Comparison of ENCODE assay signal across 17 mouse cellular contexts in genomic region chr13:31716771-31717170, GRCm38 (mm10).
DNase-seq lines count a peak whose midpoint lies in the region; ATAC-seq lines count a peak whose summit lies in the region.
"Had no signal": no experiment of that assay in that cellular context is flagged by ENCODE, and none has a peak within 500 bp of the region (broad histone marks: within the 10 kb centered on the region; RNA-seq: fewer than 3 reads in every experiment).

No protein-coding gene starts in this region.

- H3K27ac ChIP-seq in midbrain, embryonic 11.5 days (ENCODE audit: low read depth, low read length), result no peak overlapping the region
- no peak overlapping the region for H3K27ac ChIP-seq in midbrain, embryonic 13.5 days
- peak overlapping the region; percentile 27; the same call in 1 of the 2 replicates for H3K27ac ChIP-seq in limb, embryonic 10.5 days
- H3K27ac ChIP-seq: embryonic facial prominence, embryonic 12.5 days; forebrain, embryonic 15.5 days; hindbrain, embryonic 15.5 days had no signal

- no peaks in the 10 kb centered on the region for H3K36me3 ChIP-seq in midbrain, embryonic 11.5 days (ENCODE audit: control insufficient read depth, insufficient read depth, low read length)
- H3K36me3 ChIP-seq in midbrain, embryonic 13.5 days, result no peaks in the 10 kb centered on the region
- no peaks in the 10 kb centered on the region for H3K36me3 ChIP-seq in limb, embryonic 10.5 days
- H3K36me3 ChIP-seq: embryonic facial prominence, embryonic 12.5 days; forebrain, embryonic 15.5 days; heart, embryonic 12.5 days; hindbrain, embryonic 15.5 days had no signal

- peak; percentile 28 for DNase-seq in midbrain, embryonic 11.5 days (ENCODE audit: low spot score, missing footprints)
- DNase-seq in limb, embryonic 10.5 days (ENCODE audit: low spot score), result peak; percentile 58
- peak; percentile 23 for DNase-seq in mesoderm, embryonic 11.5 days (ENCODE audit: low read depth, low spot score)
- DNase-seq in adipocyte (ENCODE audit: low spot score), result no peak
- no peak for DNase-seq in neural tube, embryonic 10.5 days (ENCODE audit: extremely low spot score, low spot score)
- DNase-seq: adrenal gland, postnatal 14 days; cerebellum, adult 11-12 months; cerebellum, adult 9-10 months; cerebellum, postnatal 25 days; gastrocnemius, postnatal 14 days; heart, postnatal 36 days had no signal

- H3K4me1 ChIP-seq in midbrain, embryonic 11.5 days (ENCODE audit: control insufficient read depth, insufficient read depth, low read length), result no peaks in the 10 kb centered on the region
- H3K4me1 ChIP-seq in midbrain, embryonic 13.5 days (replicated peaks), result no peaks in the 10 kb centered on the region
- H3K4me1 ChIP-seq in limb, embryonic 10.5 days, result peaks cover 58% of the 10 kb centered on the region
- H3K4me1 ChIP-seq: forebrain, embryonic 15.5 days; heart, embryonic 12.5 days; hindbrain, embryonic 15.5 days had no signal

- no peak overlapping the region for H3K9ac ChIP-seq in midbrain, embryonic 11.5 days (ENCODE audit: low read length)
- no peak overlapping the region for H3K9ac ChIP-seq in midbrain, embryonic 13.5 days (replicated peaks)
- H3K9ac ChIP-seq: embryonic facial prominence, embryonic 12.5 days; forebrain, embryonic 15.5 days; heart, embryonic 12.5 days; hindbrain, embryonic 15.5 days had no signal

- ATAC-seq in midbrain, embryonic 11.5 days (ENCODE audit: low FRiP score), result no peak
- no peak for ATAC-seq in midbrain, embryonic 13.5 days
- ATAC-seq: forebrain, embryonic 15.5 days; inflammation-experienced regulatory T-cells, adult 6 months had no signal

- H3K9me3 ChIP-seq in midbrain, embryonic 11.5 days (ENCODE audit: control insufficient read depth, low read length), result no peaks in the 10 kb centered on the region
- H3K9me3 ChIP-seq in midbrain, embryonic 13.5 days, result no peaks in the 10 kb centered on the region
- H3K9me3 ChIP-seq in limb, embryonic 10.5 days (replicated peaks), result no peaks in the 10 kb centered on the region
- H3K9me3 ChIP-seq: embryonic facial prominence, embryonic 12.5 days; forebrain, embryonic 15.5 days; heart, embryonic 12.5 days; hindbrain, embryonic 15.5 days had no signal

- 39% methylated on average over 2 of the region's 2 CpGs for WGBS in midbrain, embryonic 11.5 days
- 43% methylated on average over 2 of the region's 2 CpGs for WGBS in midbrain, embryonic 13.5 days
- WGBS in limb, embryonic 10.5 days, result 2% methylated on average over 2 of the region's 2 CpGs

- no peak overlapping the region for H3K4me2 ChIP-seq in midbrain, embryonic 11.5 days
- no peak overlapping the region for H3K4me2 ChIP-seq in midbrain, embryonic 13.5 days (replicated peaks)
- H3K4me2 ChIP-seq: embryonic facial prominence, embryonic 12.5 days; forebrain, embryonic 15.5 days; heart, embryonic 12.5 days; hindbrain, embryonic 15.5 days had no signal

- H3K27me3 ChIP-seq in midbrain, embryonic 11.5 days (ENCODE audit: control insufficient read depth, insufficient read depth, low read length), result no peaks in the 10 kb centered on the region
- no peaks in the 10 kb centered on the region for H3K27me3 ChIP-seq in midbrain, embryonic 13.5 days
- peaks cover 17% of the 10 kb centered on the region for H3K27me3 ChIP-seq in limb, embryonic 10.5 days (ENCODE audit: low read depth, poor library complexity, severe bottlenecking)
- H3K27me3 ChIP-seq: embryonic facial prominence, embryonic 12.5 days; forebrain, embryonic 15.5 days; heart, embryonic 12.5 days; hindbrain, embryonic 15.5 days had no signal

- no peak overlapping the region for H3K4me3 ChIP-seq in midbrain, embryonic 11.5 days (ENCODE audit: low read depth, low read length)
- no peak overlapping the region for H3K4me3 ChIP-seq in midbrain, embryonic 13.5 days (replicated peaks)
- no peak overlapping the region for H3K4me3 ChIP-seq in limb, embryonic 10.5 days
- H3K4me3 ChIP-seq: embryonic facial prominence, embryonic 12.5 days; forebrain, embryonic 15.5 days; heart, embryonic 12.5 days; hindbrain, embryonic 15.5 days had no signal

Comparison
In these comparisons a context has a peak if more than half of its experiments do, and no peak if none do; other contexts are left out.
1. DNase-seq: peak in midbrain, embryonic 11.5 days (single experiment), limb, embryonic 10.5 days (single experiment) and mesoderm, embryonic 11.5 days (single experiment); none in adipocyte (single experiment) and neural tube, embryonic 10.5 days (single experiment).